Mouse (Mus musculus) retina, postnatal 7 days (tissue): ENCODE data around the gene Intu.

Experiments used
- DNase-seq: peaks from one replicate; pipeline ENCODE4 v3.0.0-alpha.2; 2012; ENCODE audit warnings: low read depth, low spot score

Gene Intu

GRCm38 (mm10) chr3:40527976-40528950 is 2.8 kb upstream of the Intu start:
- no peak for DNase-seq

GRCm38 (mm10) chr3:40528958-40529357 is 2.1 kb upstream of the Intu start:
- DNase-seq = no peak

DNA sequence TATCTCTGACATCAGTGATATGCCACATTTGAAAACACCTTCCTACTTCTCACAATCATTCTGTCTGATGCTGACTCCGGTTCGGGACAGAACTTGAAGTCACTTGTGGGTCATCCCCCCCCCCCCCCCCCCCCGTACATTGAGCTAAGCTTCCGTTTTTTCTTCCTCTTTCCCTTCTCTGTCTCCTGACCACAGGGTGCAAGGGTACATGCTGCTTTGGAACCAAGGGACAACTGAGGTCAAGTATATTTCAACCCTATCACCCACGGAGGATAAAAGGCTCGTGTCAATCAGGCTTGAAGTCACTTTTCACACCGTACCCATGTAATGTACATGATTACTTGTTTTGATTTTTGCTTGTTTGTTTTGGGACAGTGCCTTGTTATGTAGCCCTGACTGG is 241 bp upstream of the Intu start:
- no peak for DNase-seq

DNA sequence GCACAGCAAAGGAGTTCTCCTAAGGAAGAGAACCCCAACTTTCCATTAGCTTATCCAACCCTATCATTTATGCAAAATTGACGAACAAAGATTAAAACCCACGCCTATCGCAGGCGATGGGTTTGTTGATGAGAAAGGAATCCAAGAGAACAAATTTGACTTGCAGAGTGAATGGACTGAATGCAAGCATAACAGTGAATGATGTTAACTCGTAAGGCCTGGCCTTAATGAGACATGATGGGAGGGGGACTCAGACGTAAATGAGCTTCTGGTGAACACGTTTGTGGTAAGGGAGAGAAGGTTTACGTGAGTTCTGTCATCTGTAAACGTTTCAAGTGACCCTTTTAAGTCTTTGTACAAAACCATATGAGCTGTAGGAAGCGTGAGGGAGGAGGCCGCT is 1.2 kb downstream of the Intu start:
- DNase-seq = no peak

- no peak for DNase-seq
These were observed 3.1 kb downstream of the Intu start for GRCm38 (mm10) chr3:40534141-40534540.

GRCm38 (mm10) chr3:40540567-40541554 is 9.8 kb downstream of the Intu start:
- peak; percentile 82 for DNase-seq

GRCm38 (mm10) chr3:40546621-40547020 is 15.5 kb downstream of the Intu start:
- no peak for DNase-seq

DNA sequence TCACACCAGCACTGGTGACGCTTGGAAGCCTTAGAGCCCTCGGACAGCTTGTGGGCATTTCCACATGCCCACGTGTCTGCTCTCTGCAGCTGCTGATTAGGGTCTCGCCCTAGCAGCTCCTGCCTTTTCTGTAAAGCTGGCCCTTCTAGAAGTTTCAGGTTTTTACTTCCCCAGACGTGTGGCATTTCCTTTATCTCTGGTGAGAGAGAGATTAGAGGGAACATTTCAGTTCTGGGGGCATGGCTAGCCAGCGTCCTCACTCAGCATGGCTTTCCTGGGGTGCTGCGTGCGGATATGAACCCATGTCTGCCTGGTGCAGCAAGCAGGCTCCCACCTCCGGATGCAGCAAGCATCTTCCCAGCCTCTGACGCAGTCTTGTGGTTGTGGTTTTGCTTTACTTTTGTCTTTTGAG is 121.9 kb downstream of the Intu start:
- DNase-seq = no peak

GRCm38 (mm10) chr3:40653582-40653981 is 122.5 kb downstream of the Intu start:
- DNase-seq = no peak

DNA sequence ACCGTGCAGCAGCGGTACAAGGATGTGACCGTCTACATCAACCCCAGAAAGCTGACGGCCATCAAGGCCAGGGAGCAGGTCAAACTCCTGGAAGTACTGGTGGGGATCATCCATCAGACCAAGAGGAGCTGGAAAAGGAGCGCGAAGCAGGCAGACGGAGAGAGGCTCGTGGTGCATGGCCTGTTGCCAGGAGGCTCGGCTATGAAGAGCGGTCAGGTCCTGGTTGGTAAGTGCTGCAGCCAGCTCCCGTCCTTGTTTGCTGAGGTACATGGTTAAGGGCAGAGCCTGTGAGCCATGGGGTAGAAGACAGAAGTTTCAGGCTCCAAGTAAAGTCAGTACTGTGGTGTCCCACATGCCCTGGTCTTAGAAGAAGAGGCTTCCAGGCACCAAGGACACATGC is 122.9 kb downstream of the Intu start:
- DNase-seq = no peak

- DNase-seq = no peak
These were observed 124.5 kb downstream of the Intu start for GRCm38 (mm10) chr3:40655571-40655970.

DNA sequence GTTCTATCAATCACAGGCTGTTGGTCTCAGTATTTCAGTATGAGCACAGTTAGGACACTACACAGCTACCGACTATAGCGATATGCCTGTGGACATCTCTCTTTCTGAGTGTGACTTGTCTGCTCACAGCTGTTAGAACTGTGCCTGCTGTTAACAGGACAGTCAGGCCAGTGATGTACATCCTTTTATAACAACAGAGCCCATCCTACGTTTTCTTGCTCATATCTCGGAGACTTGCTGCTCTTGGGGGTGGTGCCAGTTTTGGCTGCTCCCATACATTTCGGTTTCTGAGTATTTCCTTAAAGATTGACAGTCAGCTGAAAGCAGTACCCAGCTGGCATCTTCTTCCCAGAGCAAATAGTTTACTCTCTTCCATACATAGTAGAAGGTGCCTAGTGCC is 125.3 kb downstream of the Intu start:
- no peak for DNase-seq

GRCm38 (mm10) chr3:40660231-40660630 is 129.1 kb downstream of the Intu start:
- no peak for DNase-seq

DNA sequence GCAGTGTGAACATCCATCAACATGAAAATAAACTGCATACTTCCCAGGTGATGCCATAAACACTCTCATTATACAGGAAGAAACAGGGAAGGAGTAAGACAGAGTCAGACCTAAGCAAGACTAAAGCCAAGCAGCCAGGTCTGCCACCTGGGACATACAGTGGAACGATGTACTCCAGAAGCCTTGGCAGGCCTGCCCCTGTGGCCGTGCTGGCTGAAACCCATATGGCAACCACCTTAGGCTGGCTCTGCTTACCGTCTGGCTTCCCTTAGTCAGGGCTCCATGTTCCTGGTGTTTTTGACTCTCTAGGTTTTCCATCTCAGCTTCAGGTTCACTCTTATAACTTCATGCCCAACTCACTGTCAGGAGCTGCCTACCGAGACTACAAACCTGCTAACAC is 135.0 kb downstream of the Intu start:
- no peak for DNase-seq

DNA sequence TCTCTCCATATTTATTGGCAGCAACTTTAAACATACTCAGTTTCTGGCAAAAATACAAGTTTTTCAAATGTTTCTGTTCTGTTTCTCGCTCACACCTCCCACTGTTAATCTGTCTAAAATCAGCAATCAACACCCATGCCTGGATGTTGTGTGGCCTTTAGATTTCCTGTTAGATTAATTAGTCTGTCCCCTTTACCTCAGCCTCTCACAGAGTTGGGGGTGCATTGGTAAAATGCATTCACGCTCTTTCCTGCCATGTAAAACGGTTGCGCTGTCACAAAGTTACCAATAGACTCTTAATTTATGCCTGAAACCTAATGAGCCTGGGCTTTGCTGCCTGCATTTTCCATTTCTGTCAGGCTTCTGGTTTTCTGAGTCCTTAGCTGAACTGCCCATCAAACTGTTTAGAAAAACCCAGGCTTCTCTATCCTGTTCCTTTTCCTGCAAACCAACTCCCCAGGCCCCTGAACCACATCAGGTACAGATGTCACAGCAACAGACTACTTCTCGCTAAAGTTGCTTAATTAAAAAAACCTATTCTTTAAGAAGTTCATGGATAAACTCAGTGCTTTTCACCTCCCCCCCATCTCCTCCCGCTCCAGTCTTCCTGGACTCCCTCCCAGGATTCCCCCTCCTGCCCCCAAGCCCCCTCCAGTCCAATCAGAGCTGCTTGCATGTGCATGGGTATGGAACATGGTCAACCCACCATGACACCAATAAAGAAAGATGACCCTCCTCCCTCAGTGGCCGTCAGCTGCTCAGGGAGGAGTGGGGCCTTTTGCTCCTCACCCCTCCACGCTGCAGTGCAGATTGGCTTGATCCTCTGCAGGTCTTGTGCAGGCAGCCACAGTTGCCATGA is 136.0 kb downstream of the Intu start:
- DNase-seq = no peak

DNA sequence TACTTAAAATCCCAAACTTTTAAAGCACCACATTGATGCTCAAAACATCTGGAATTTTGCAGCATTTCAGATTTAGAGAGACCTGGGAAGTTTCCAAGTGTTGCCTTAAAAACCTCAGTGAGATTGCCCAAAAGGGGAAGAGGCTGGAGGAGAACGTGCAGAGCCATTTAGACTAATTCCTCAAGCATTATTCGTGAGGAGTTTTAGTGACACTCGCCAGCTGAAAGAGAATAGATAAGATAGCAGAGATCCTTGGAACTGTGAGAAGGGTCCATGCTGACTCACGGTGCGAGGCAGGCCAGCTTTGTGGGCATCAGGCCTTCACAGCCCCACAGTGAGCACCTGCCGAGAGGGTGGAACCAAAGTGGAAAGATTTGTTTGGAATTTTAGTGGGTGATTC is 137.8 kb downstream of the Intu start:
- no peak for DNase-seq

DNA sequence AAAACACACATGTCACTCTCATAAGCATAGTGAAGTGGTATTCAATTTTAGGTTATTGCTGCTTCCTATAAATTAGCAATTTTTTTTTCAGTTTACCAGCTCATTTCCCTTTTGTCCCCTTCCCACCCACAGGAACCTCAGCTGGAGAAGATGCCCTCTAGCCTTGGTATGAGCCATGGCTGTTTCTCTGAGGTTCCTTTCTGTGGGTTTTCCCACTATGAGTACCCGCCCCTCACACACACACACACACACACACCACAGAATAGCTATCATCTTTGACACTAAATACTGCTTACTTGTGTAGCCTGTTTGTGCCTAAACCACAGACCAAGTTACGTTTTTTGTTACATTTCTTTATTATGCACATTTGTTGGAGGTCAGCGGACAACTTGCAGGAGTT is 138.3 kb downstream of the Intu start:
- no peak for DNase-seq

GRCm38 (mm10) chr3:40673515-40673914 is 142.4 kb downstream of the Intu start:
- no peak for DNase-seq

- DNase-seq = no peak
These were observed 143.9 kb downstream of the Intu start for GRCm38 (mm10) chr3:40674873-40675405.

DNA sequence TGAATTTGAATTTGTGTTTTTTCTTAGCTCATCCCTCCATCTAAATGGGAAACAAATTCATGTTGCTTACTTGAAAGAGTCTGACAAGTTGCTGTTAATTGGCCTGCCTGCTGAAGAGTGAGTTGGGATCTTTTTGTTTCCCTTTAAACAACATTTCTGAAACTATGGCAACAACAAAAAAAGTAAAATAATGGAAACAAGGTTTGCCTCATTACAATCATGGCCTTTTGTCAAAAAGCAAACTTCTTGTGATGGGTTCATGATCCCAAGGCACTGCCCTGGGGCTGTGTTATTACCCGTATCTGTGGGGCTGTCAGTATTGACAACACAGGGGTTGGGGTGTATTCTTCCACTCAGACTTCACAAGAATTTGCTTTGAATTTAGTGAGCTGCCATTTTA is 147.8 kb downstream of the Intu start:
- no peak for DNase-seq

GRCm38 (mm10) chr3:40682404-40682803 is 151.3 kb downstream of the Intu start:
- DNase-seq = no peak
